ENCODE assay signal across 11 mouse cellular contexts in the genomic region with DNA sequence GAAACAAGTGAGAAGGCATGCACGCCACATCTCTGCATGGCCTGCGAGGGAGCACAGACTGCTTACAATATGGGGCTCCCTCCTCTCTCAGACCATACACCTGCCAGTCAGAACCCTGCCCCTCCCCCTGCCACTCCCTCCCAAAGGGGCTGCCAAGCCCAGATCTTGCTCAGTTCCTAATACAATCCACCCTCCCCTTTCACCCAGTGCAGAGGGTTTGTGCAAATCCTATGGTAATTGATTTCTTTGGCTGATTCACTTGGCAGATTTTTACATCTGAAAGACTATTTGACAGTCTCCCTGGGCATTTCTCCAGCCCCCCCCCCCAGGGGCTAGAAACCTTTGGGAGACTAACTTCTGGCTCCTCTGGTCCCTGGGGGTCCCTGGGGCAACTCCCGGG. TPM values are rescaled to one million over a fixed set of nuclear protein-coding genes. Genes with fewer than 3 reads are reported as not detected.
DNase-seq lines count a peak whose midpoint lies in the region; ATAC-seq and TF ChIP-seq lines count a peak whose summit lies in the region.
"Had no signal": no experiment of that assay in that cellular context is flagged by ENCODE, and none has a peak within 500 bp of the region (broad histone marks: within the 10 kb centered on the region; RNA-seq: fewer than 3 reads in every experiment).

No protein-coding gene starts in this region.

- H3K27ac ChIP-seq in limb, embryonic 13.5 days = no peak overlapping the region
- no peak overlapping the region for H3K27ac ChIP-seq in limb, embryonic 10.5 days
- no peak overlapping the region for H3K27ac ChIP-seq in forebrain, postnatal 0 days (ENCODE audit: low read depth, low read length)
- no peak overlapping the region for H3K27ac ChIP-seq in neural tube, embryonic 13.5 days (replicated peaks)

- H3K4me1 ChIP-seq in limb, embryonic 13.5 days = peaks cover 12% of the 10 kb centered on the region; the same call in 1 of the 2 replicates
- peaks cover 21% of the 10 kb centered on the region for H3K4me1 ChIP-seq in limb, embryonic 10.5 days
- H3K4me1 ChIP-seq in forebrain, postnatal 0 days (ENCODE audit: insufficient read depth) = 0 out of 2 replicates have a peak, but pooled peaks cover 5% of the 10 kb centered on the region
- peaks cover 21% of the 10 kb centered on the region; the same call in 1 of the 2 replicates for H3K4me1 ChIP-seq in neural tube, embryonic 13.5 days (replicated peaks)

- H3K9me3 ChIP-seq in limb, embryonic 13.5 days = no peaks in the 10 kb centered on the region
- no peaks in the 10 kb centered on the region for H3K9me3 ChIP-seq in limb, embryonic 10.5 days (replicated peaks)
- no peaks in the 10 kb centered on the region for H3K9me3 ChIP-seq in forebrain, postnatal 0 days (ENCODE audit: low read length)
- no peaks in the 10 kb centered on the region for H3K9me3 ChIP-seq in neural tube, embryonic 13.5 days

- H3K9ac ChIP-seq in limb, embryonic 13.5 days = no peak overlapping the region
- no peak overlapping the region for H3K9ac ChIP-seq in forebrain, postnatal 0 days
- H3K9ac ChIP-seq in neural tube, embryonic 13.5 days = no peak overlapping the region

- 0 out of 2 replicates have a peak, but pooled peaks have one; percentile 40 for ATAC-seq in limb, embryonic 13.5 days (ENCODE audit: low FRiP score, low read depth)
- ATAC-seq in forebrain, postnatal 0 days = peak; percentile 98
- ATAC-seq in neural tube, embryonic 13.5 days (ENCODE audit: low read depth) = peak; percentile 76

- no peak for TF ChIP-seq POLR2A in brain, embryonic 14.5 days (IDR thresholded peaks at IDR 0.05; ENCODE audit: borderline replicate concordance, extremely low read depth, insufficient read depth, insufficient read length, poor library complexity, severe bottlenecking)

- no peaks in the 10 kb centered on the region for H3K27me3 ChIP-seq in limb, embryonic 13.5 days
- 0 out of 2 replicates have a peak, but pooled peaks cover 6% of the 10 kb centered on the region for H3K27me3 ChIP-seq in limb, embryonic 10.5 days (ENCODE audit: low read depth, poor library complexity, severe bottlenecking)
- H3K27me3 ChIP-seq in forebrain, postnatal 0 days (ENCODE audit: insufficient read depth, low read length) = no peaks in the 10 kb centered on the region
- no peaks in the 10 kb centered on the region for H3K27me3 ChIP-seq in neural tube, embryonic 13.5 days

- H3K36me3 ChIP-seq in limb, embryonic 13.5 days = no peaks in the 10 kb centered on the region
- H3K36me3 ChIP-seq in limb, embryonic 10.5 days = no peaks in the 10 kb centered on the region
- H3K36me3 ChIP-seq in forebrain, postnatal 0 days (ENCODE audit: insufficient read depth) = no peaks in the 10 kb centered on the region
- no peaks in the 10 kb centered on the region for H3K36me3 ChIP-seq in neural tube, embryonic 13.5 days

- WGBS in limb, embryonic 13.5 days = 39% methylated on average over 3 of the region's 3 CpGs
- 49% methylated on average over 3 of the region's 3 CpGs for WGBS in limb, embryonic 10.5 days
- WGBS in forebrain, postnatal 0 days = 6% methylated on average over 3 of the region's 3 CpGs
- WGBS in neural tube, embryonic 13.5 days = 21% methylated on average over 3 of the region's 3 CpGs

- no peak overlapping the region for H3K4me2 ChIP-seq in limb, embryonic 13.5 days (replicated peaks)
- H3K4me2 ChIP-seq in forebrain, postnatal 0 days (ENCODE audit: low read depth) = no peak overlapping the region
- H3K4me2 ChIP-seq in neural tube, embryonic 13.5 days = no peak overlapping the region

- no peak for DNase-seq in limb, embryonic 10.5 days (ENCODE audit: low spot score)
- DNase-seq in brain, embryonic 14.5 days (ENCODE audit: low read depth) = peak; percentile 98
- DNase-seq in forebrain, postnatal 0 days = peak; percentile 72
- DNase-seq in testis, postnatal 10 days (ENCODE audit: low spot score) = no peak
- no peak for DNase-seq in left cerebral cortex, postnatal 10 days (ENCODE audit: extremely low spot score in 1 of 2, low spot score in 2 of 2)
- DNase-seq in spleen, postnatal 4 days (ENCODE audit: low spot score in 2 of 2) = no peak
- DNase-seq: cerebellum, adult 2 months; gastrocnemius, postnatal 14 days; kidney, adult 11 months had no signal

- intact Hi-C loops in left cerebral cortex, postnatal 10 days (cut with DNase I) = no loop called here

- TF ChIP-seq CTCF in brain, embryonic 14.5 days (IDR thresholded peaks at IDR 0.05; ENCODE audit: borderline replicate concordance, extremely low read depth, insufficient read depth, insufficient read length) = no peak
- no peak for TF ChIP-seq CTCF in forebrain, postnatal 0 days (IDR thresholded peaks at IDR 0.05; ENCODE audit: low read depth)

- no peak overlapping the region for H3K4me3 ChIP-seq in limb, embryonic 13.5 days
- no peak overlapping the region for H3K4me3 ChIP-seq in limb, embryonic 10.5 days
- H3K4me3 ChIP-seq in forebrain, postnatal 0 days (ENCODE audit: low read depth, low read length) = no peak overlapping the region
- H3K4me3 ChIP-seq in neural tube, embryonic 13.5 days = no peak overlapping the region

RNA-seq across cellular contexts. Expression of gene Tenm4, which starts 2.1 kb away (rescaled TPM):
- 44.4 and 49.9 TPM in 2 replicates for polyA plus RNA-seq in limb, embryonic 13.5 days (2015; fragmentation: Nextera tagmentation; extraction: Ambion mirVana)
- polyA plus RNA-seq in limb, embryonic 10.5 days (2016; fragmentation: Nextera tagmentation; extraction: Ambion mirVana) = 25.1 and 32.1 TPM in 2 replicates
- polyA plus RNA-seq in brain, embryonic 14.5 days (2012; rRNA removed) = 19.0 and 31.2 TPM in 2 replicates
- total RNA-seq in forebrain, postnatal 0 days (2014; rRNA removed) = 49.4 and 69.5 TPM in 2 replicates
- polyA plus RNA-seq in forebrain, postnatal 0 days (2015; fragmentation: Nextera tagmentation; extraction: Ambion mirVana) = 26.0 and 50.6 TPM in 2 replicates
- polyA plus RNA-seq in neural tube, embryonic 13.5 days (2015; fragmentation: Nextera tagmentation; extraction: Ambion mirVana) = 34.6 and 36.8 TPM in 2 replicates
- total RNA-seq in left cerebral cortex, postnatal 10 days (2021) = 100 to 1,000 TPM; 104 to 114 TPM

Comparison
In these comparisons a context has a peak if more than half of its experiments do, and no peak if none do; other contexts are left out.
1. ATAC-seq: peak in every context shown above with its lines; median percentile 98 in forebrain, postnatal 0 days; 76 in neural tube, embryonic 13.5 days; 40 in limb, embryonic 13.5 days.
2. DNase-seq: peak in brain, embryonic 14.5 days (single experiment) and forebrain, postnatal 0 days (single experiment); none in limb, embryonic 10.5 days (single experiment), testis, postnatal 10 days (single experiment), left cerebral cortex, postnatal 10 days (0 of 2) and spleen, postnatal 4 days (0 of 2).